Mouse (Mus musculus) midbrain, embryonic 14.5 days (tissue): Measurements from ENCODE around the gene Cdk12. TPM values are rescaled to one million over a fixed set of nuclear protein-coding genes. Genes with fewer than 3 reads are reported as not detected.

Experiments used
- ATAC-seq: fragments of 200-750 bp; cut with Nextera tagmentation; 2 replicates; pipeline ENCODE4 v1.8.0; 2017; ENCODE audit warnings: moderate number of reproducible peaks, moderate library complexity; ENCODE audit not compliant: low FRiP score, low TSS enrichment
- DNase-seq: peaks from one replicate; pipeline ENCODE4 v3.0.0-alpha.2; 2015
- H3K27ac ChIP-seq: fragments of 300-500 bp; sonication (generic); replicated peaks from 2 replicates; pipeline ENCODE4 v1.5.1; 2014; ENCODE audit warnings: mild to moderate bottlenecking, low read depth, low read length, moderate library complexity
- H3K27me3 ChIP-seq: fragments of 300-500 bp; sonication (generic); 2 replicates; pipeline ENCODE4 v1.6.1; 2014; ENCODE audit warnings: low read length, control low read depth, mixed read lengths; ENCODE audit not compliant: control insufficient read depth, insufficient read depth
- H3K36me3 ChIP-seq: fragments of 300-500 bp; sonication (generic); 2 replicates; pipeline ENCODE4 v1.6.1; 2014; ENCODE audit warnings: low read length, control low read depth; ENCODE audit not compliant: control insufficient read depth, insufficient read depth
- H3K4me1 ChIP-seq: fragments of 300-500 bp; sonication (generic); 2 replicates; pipeline ENCODE4 v1.6.1; 2014; ENCODE audit warnings: mild to moderate bottlenecking, antibody characterized with exemption, low read length, control low read depth; ENCODE audit not compliant: control insufficient read depth, insufficient read depth
- H3K4me2 ChIP-seq: fragments of 300-500 bp; sonication (generic); 2 replicates; pipeline ENCODE4 v1.6.1; 2014; ENCODE audit warnings: mild to moderate bottlenecking, low read length, moderate library complexity
- H3K4me3 ChIP-seq: fragments of 300-500 bp; sonication (generic); replicated peaks from 2 replicates; pipeline ENCODE4 v1.5.1; 2014; ENCODE audit warnings: low read depth, low read length
- H3K9ac ChIP-seq: fragments of 300-500 bp; sonication (generic); replicated peaks from 2 replicates; pipeline ENCODE4 v1.6.1; 2014; ENCODE audit warnings: mild to moderate bottlenecking, low read length, moderate library complexity
- H3K9me3 ChIP-seq: fragments of 300-500 bp; sonication (generic); 2 replicates; pipeline ENCODE4 v1.6.1; 2016; ENCODE audit warnings: low read length, control low read depth, mixed read lengths; ENCODE audit not compliant: control insufficient read depth
- WGBS: fragments of 180-500 bp; shearing (Covaris S2); extraction: QIAGEN DNeasy Blood & Tissue Kit; methylation state at CpG from one replicate; pipeline ENCODE4 v1.1.7; 2014; 5-methylcytosine and 5-hydroxymethylcytosine counted together
- polyA plus RNA-seq: library from polyadenylated mRNA; unstranded; fragments of >200 nt; fragmentation: Nextera tagmentation; extraction: Ambion mirVana; gene quantifications from 2 replicates; pipeline ENCODE4 v1.2.1, GENCODE M21; 2014

Cdk12 gene
- polyA plus RNA-seq, 1 experiment from 2014 or later = 12.4 TPM

GRCm38 (mm10) chr11:98290906-98291305 is 88.0 kb downstream of the Cdk12 start:
- no peak overlapping the region for H3K27ac ChIP-seq
- no peaks in the 10 kb centered on the region for H3K27me3 ChIP-seq
- WGBS = 67% methylated on average over 2 of the region's 2 CpGs
- H3K4me1 ChIP-seq = 0 out of 2 replicates have a peak, but pooled peaks cover 14% of the 10 kb centered on the region
- no peak overlapping the region for H3K4me2 ChIP-seq
- ATAC-seq (no peak), DNase-seq (no peak)
- no peak overlapping the region for H3K9ac ChIP-seq
- no peaks in the 10 kb centered on the region for H3K9me3 ChIP-seq
- no peak overlapping the region for H3K4me3 ChIP-seq
- H3K36me3 ChIP-seq = no peaks in the 10 kb centered on the region

GRCm38 (mm10) chr11:98293070-98293469 is 90.2 kb downstream of the Cdk12 start:
- H3K4me1 ChIP-seq = peaks cover 18% of the 10 kb centered on the region
- DNase-seq (no peak), ATAC-seq (no peak)
- no peak overlapping the region for H3K4me3 ChIP-seq
- H3K9me3 ChIP-seq = no peaks in the 10 kb centered on the region
- H3K27ac ChIP-seq = no peak overlapping the region
- H3K27me3 ChIP-seq = peaks cover 14% of the 10 kb centered on the region; the same call in 1 of the 2 replicates
- no peak overlapping the region for H3K4me2 ChIP-seq
- no peaks in the 10 kb centered on the region for H3K36me3 ChIP-seq
- no peak overlapping the region for H3K9ac ChIP-seq
- 39% methylated on average over 2 of the region's 2 CpGs for WGBS

- Histone ChIP-seq H3K27ac (peak overlapping the region; percentile 70; the same call in 1 of the 2 replicates), H3K36me3 (no peaks in the 10 kb centered on the region), H3K4me1 (peaks cover 16% of the 10 kb centered on the region), H3K9me3 (no peaks in the 10 kb centered on the region), H3K4me2 (peak overlapping the region; percentile 89), H3K27me3 (peaks cover 14% of the 10 kb centered on the region; the same call in 1 of the 2 replicates), H3K4me3 (peak overlapping the region; percentile 66), H3K9ac (peak overlapping the region; percentile 77)
- DNase-seq (peak; percentile 93), ATAC-seq (peak; percentile 71)
- 1% methylated on average over 58 of the region's 58 CpGs for WGBS
Measured at GRCm38 (mm10) chr11:98294188-98295012, 91.5 kb downstream of the Cdk12 start.

GRCm38 (mm10) chr11:98295013-98295585 is 92.2 kb downstream of the Cdk12 start:
- Histone ChIP-seq H3K4me3 (peak overlapping the region; percentile 66), H3K4me2 (peak overlapping the region; percentile 89), H3K27ac (peak overlapping the region; percentile 70; the same call in 1 of the 2 replicates), H3K4me1 (peaks cover 9% of the 10 kb centered on the region), H3K27me3 (peaks cover 14% of the 10 kb centered on the region; the same call in 1 of the 2 replicates), H3K36me3 (no peaks in the 10 kb centered on the region), H3K9me3 (no peaks in the 10 kb centered on the region), H3K9ac (peak overlapping the region; percentile 77)
- DNase-seq (peak; percentile 41), ATAC-seq (no peak)
- 5% methylated on average over 9 of the region's 9 CpGs for WGBS

GRCm38 (mm10) chr11:98296277-98296676 is 93.4 kb downstream of the Cdk12 start:
- Histone ChIP-seq H3K36me3 (no peaks in the 10 kb centered on the region), H3K4me3 (no peak overlapping the region), H3K27me3 (peaks cover 14% of the 10 kb centered on the region; the same call in 1 of the 2 replicates), H3K9me3 (no peaks in the 10 kb centered on the region), H3K27ac (no peak overlapping the region), H3K9ac (no peak overlapping the region), H3K4me1 (peaks cover 6% of the 10 kb centered on the region), H3K4me2 (peak overlapping the region; percentile 19; the same call in 1 of the 2 replicates)
- ATAC-seq (no peak), DNase-seq (peak; percentile 79)
- 0% methylated on average over 5 of the region's 5 CpGs for WGBS

GRCm38 (mm10) chr11:98296916-98297315 is 94.1 kb downstream of the Cdk12 start:
- H3K27ac ChIP-seq = no peak overlapping the region
- H3K27me3 ChIP-seq = peaks cover 14% of the 10 kb centered on the region; the same call in 1 of the 2 replicates
- DNase-seq (no peak), ATAC-seq (no peak)
- peaks cover 6% of the 10 kb centered on the region for H3K4me1 ChIP-seq
- no peak overlapping the region for H3K9ac ChIP-seq
- H3K4me2 ChIP-seq = no peak overlapping the region
- H3K9me3 ChIP-seq = no peaks in the 10 kb centered on the region
- H3K4me3 ChIP-seq = no peak overlapping the region
- H3K36me3 ChIP-seq = no peaks in the 10 kb centered on the region
- WGBS = 69% methylated on average over 2 of the region's 2 CpGs

GRCm38 (mm10) chr11:98297778-98298177 is 94.9 kb downstream of the Cdk12 start:
- no peak for ATAC-seq
- no peak overlapping the region for H3K27ac ChIP-seq
- no peak for DNase-seq
- H3K4me1 ChIP-seq = peaks cover 6% of the 10 kb centered on the region
- H3K36me3 ChIP-seq = no peaks in the 10 kb centered on the region
- H3K9me3 ChIP-seq = no peaks in the 10 kb centered on the region
- 15% methylated on average over 7 of the region's 7 CpGs for WGBS
- H3K27me3 ChIP-seq = peaks cover 14% of the 10 kb centered on the region; the same call in 1 of the 2 replicates
- no peak overlapping the region for H3K4me3 ChIP-seq
- no peak overlapping the region for H3K4me2 ChIP-seq
- no peak overlapping the region; the same call in 1 of the 2 replicates for H3K9ac ChIP-seq

- Histone ChIP-seq H3K27me3 (peaks cover 14% of the 10 kb centered on the region; the same call in 1 of the 2 replicates), H3K9ac (no peak overlapping the region), H3K36me3 (no peaks in the 10 kb centered on the region), H3K4me3 (no peak overlapping the region), H3K9me3 (no peaks in the 10 kb centered on the region), H3K4me1 (peaks cover 6% of the 10 kb centered on the region), H3K4me2 (0 out of 2 replicates have a peak overlapping the region, but pooled peaks have one; percentile 3), H3K27ac (no peak overlapping the region)
- DNase-seq (no peak), ATAC-seq (no peak)
- WGBS = 2% methylated on average over 10 of the region's 10 CpGs
Measured at GRCm38 (mm10) chr11:98298484-98299205, 95.8 kb downstream of the Cdk12 start.
